Mouse (Mus musculus) mouse trophoblast stem cell (cell line): Measurements from ENCODE around the gene Gm3285.

ENCODE experiments used
- in situ Hi-C, 2 experiments: fragments of 300-500 bp; cut with MseI, MboI; formaldehyde crosslinking; loops; 2 replicates in 1 of 2; 3 replicates in 1 of 2; pipeline ENCODE4 v1.15.1; 2025

Gm3285 gene

DNA sequence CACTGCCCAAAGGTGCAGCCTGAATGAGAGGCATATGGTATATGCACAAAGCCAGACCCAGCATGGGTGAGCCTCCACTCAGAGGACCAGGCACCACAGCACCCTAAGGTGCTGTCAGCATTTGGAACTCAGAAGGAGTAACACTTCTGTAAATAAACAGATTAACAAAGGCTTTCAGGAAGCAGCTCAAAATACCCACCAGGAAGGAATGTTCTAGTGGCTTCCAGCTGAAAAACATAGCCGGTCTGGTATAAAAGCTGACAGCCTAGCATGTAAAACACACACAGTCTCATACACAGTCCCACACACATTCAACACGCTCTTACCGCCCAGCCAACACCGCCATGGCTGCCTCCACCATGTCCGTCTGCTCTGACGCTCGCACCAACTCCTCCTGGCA lies at the start of gene Gm3285:
Gene Gm3285 (plus strand): TSS at position 301 of the 400 bp plus-strand sequence.
- in situ Hi-C loops = no loop called here

DNA sequence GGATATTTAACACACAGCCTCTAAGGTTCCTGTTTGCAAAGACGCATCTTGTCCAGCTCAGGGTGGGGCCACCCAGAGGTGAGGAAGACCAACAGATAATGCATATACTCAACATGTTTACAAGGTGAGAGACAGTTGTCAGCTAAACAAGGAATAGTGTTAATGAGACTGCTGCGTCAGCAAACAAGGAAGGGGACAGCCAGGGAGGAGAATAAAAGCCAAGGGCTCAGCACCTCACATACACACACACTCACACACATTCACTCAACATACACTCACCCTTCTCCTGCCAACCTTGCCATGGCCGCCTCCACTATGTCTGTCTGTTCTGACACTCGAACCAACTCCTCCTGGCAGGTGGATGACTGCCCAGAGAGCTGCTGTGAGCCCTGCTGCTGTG lies 47.4 kb upstream of the Gm3285 start, which contains the start of gene Gm2696:
Gene Gm2696 (plus strand): TSS at position 301 of the 400 bp plus-strand sequence.
- in situ Hi-C loops = no loop called here

DNA sequence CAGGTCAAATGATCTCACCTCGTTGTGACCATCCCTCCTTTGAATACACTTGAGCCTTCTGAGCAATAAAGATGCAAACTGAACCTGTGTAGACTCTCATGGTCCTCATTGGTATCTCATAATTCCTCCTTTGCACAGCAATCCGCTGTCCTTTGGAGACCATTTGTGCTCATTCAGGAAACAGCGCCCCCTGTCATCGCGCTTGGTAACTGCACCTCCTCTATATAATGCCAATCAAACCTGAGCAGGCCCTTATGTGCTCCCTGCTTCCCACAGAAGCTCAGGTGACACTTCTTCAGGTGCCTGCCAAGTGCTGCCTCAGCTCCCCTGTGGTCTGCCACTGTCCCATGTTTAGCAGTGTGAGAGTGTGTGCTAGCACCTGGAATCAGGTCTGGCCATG lies 46.3 kb upstream of the Gm3285 start:
- in situ Hi-C loops = no loop called here

DNA sequence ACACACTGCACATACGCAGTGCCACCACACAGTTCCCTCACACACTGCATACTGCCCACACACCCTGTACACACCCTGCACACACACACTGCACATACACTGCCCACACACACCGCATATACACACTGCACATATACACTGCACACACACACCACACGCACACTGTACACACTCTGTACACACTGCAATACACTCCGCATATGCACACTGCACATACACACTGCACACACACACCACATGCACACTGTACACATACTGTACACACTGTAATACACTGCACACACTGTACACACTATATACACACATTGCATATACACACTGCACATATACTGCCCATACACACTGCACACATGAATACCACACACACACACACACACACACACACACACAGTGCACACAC lies 43.3 kb upstream of the Gm3285 start:
- in situ Hi-C loops = no loop called here

DNA sequence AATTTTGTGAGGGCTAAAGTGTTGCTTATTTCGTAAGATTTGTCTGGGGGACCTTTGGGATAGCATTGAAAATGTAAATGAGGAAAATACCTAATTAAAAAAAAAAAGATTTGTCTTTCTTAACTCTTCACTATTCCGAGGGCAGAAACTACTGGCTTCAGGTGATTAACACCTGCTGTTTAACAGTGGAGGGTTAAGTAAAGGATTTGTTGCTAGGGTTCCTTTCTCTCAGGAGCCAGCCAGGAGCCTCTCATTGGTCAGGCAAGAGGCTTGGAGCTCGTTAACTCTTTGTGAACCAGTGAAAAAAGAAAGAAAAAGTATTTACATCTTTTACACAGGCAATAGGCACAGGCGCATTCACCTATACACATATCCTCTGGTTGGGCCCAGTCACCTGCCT lies 42.6 kb upstream of the Gm3285 start:
- in situ Hi-C loops = no loop called here

DNA sequence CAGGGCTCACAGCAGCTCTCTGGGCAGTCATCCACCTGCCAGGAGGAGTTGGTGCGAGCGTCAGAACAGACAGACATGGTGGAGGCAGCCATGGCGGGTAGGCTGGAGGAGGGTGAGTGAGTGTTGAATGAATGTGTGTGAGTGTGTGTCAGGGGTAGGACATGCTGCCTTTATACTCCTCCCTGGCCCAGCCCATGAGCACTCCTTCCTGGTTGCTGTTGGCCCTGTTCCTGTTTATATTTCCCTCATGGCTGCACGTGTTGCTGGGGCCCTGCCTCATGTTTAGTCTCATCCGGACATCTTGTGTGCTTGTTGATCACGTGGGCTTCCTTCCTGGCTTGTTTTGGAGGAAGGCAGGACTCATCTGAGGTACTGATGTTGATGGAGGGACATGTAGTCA lies 34.8 kb upstream of the Gm3285 start, which contains the start of gene Krtap10-4:
Gene Krtap10-4 (minus strand): TSS at position 145 of the 400 bp plus-strand sequence.
- in situ Hi-C loops = no loop called here

DNA sequence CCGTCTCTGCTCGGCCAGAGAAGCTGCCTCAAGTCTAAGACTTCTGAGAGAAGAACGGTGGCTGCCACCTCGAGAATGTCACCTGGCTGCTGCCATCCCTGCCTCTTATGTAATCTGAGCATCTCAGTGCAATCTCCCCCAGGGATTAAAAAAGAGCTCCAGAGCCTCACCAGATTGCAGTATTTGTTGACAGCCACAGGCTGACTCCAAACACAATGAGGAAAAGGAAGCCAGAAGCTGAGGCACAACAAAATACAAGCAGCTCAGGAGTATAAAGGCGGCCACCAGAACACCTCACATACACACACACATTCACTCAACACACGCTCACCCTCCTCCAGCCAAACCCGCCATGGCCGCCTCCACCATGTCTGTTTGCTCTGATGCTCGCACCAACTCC lies 26.1 kb upstream of the Gm3285 start, which contains the start of gene Krtap10-10:
Gene Krtap10-10 (plus strand): TSS at position 301 of the 400 bp plus-strand sequence.
- in situ Hi-C loops = no loop called here

DNA sequence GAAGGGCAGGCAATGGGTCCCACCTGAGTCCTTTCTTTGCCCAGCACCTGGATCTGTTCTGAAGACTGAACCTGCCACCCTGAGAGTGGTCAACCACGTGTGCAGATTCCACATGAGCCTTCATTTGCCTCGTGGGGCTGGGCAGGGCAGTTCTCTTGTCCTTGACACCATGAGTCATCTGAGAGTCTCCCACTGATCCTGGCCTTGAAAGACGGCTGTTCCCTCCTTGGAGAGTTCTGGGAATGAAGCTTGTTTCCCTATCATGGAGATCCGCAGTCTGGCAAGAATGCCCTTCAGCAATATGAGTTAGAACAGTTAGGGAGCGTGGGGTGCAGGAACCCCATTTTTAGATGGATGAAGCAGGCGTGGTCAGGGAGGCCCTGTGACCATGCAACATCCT lies 22.8 kb upstream of the Gm3285 start:
- in situ Hi-C loops = no loop called here

DNA sequence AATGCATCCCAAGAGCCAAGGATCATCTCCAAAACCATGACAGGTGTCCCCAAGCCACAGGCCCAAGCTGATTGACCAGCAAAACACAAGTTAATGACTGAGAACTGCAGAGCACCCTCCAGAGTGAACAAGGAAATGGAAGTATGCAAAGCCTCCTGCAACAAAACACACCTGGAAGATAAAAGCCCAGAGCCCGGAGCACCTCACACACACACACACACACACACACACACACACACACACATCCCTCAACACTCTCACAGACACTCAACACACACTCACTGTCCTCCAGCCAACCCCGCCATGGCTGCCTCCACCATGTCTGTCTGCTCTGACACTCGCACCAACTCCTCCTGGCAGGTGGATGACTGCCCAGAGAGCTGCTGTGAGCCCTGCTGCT lies 15.3 kb upstream of the Gm3285 start, which contains the start of gene Gm36176:
Gene Gm36176 (plus strand): TSS at position 301 of the 400 bp plus-strand sequence.
- in situ Hi-C loops = no loop called here

DNA sequence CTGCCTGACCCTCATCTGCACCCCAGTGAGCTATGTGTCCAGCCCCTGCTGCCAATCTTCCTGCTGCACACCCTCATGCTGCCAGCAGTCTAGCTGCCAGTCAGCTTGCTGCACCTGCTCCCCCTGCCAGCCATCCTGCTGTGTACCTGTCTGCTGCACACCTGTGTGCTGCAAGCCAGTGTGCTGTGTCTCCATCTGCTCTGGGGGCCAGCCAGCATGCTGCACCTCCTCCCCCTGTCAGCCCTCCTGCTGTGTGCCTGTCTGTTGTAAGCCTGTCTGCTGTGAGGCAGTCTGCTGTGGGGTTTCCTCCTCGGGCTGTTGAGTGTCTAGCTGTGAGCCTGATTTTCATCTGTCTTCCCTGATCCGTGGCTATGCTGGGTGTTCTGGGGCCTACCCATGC lies 14.8 kb upstream of the Gm3285 start:
- in situ Hi-C loops = no loop called here

DNA sequence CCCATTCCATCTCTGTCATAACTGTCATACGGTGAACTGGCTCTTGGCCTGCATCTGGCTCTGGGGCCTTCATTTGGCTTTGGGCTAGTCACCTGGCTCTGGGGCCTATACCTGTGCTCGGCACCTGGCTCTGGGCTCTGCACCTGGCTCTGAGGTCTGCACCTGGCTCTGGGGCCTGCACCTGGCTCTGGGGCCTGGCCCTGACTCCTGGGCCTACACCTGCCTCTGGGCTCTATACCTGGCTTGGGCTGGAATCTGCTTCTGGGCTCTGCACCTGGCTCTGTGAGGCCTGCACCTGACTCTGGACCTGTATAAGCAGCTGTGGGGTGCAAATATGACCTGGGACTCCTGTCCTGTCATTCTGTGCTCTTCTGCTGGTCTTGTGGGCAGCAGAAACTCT lies 14.2 kb upstream of the Gm3285 start:
- in situ Hi-C loops = no loop called here

DNA sequence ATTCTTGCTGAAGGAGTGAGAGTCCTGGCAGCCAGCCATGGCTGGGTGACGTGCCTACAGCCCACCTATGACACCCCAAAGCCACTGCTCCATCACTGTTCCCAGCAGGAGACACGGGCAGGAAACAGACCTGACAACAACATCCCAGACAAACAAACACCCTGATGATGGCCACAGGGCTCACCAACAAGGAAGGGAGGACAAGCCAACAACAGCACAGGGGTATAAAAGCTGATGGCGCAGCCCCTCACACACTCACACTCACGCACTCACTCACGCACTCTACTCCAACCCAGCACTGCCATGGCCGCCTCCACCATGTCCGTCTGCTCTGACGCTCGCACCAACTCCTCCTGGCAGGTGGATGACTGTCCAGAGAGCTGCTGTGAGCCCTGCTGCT lies 9.2 kb upstream of the Gm3285 start, which contains the start of gene Gm10318:
Gene Gm10318 (plus strand): TSS at position 301 of the 400 bp plus-strand sequence.
- in situ Hi-C loops = no loop called here

DNA sequence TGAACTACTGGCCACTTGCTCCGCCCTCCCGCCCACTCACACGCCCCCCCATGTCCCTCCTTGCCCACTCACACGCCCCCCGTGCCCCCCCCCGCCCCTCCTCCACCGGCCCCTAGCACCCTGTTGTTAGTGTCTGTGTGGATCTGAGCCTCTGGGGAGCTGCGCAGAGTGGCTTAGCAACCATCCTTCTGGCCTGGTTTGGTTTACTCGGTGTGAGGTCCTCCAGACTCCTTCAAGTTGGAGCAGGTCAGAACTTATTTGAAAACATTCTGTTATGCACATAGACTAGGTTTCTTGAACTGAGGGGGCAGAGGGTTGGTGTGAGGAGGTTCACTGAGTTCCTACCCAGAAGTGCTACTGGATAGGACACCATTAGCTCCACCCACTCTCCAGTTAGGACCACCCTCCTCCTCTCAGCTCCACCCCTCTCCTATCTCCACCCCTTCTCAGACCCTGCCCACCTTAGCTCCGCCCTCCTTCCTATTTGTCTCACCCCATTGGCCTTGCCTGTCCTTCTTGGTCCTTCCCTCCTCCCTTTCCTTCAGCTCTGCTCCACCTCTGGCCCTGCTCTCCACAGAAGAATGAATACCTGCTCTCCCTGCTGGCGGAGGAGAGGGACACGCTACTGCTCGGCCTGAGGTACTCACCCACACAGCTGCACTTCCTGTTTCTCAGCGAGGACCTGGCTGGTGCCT lies 2.4 kb downstream of the Gm3285 start:
- in situ Hi-C loops = no loop called here

DNA sequence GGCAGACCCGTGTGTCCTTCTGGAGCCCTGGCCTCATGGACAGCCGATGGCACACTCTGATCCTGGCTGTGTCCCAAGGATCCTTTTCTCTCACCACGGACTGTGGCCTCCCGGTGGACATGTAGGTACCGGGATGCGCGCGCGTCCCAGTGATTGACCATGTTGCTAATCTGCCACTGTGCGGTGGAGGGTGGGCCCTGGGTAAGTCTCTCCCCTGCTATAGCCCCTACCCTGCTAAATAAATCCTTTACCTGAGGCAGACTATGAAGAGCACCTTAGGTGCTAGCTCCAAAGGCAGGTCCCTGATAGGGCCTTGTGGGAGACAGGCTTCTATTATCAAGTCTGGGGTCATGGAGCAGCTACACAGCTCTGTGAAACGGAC lies 3.0 kb downstream of the Gm3285 start:
- in situ Hi-C loops = no loop called here

DNA sequence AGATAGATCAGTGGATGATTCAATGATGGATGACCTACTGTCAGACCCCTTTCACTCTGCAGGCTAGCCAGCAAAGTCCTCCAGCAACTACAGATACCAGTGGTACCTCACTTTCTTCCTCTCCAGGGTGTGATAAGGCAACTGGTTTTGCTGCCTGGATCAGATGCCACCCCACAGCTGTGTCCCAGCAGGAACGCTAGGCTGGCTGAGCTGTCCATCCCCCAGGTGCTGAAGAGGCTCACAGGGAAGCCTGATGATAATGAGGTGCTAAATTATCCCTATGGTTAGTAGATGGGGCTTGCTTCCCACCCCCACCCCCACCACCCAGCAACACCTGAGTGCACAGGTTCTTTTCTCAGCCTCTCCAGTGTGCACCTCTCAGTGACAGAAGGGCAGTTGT lies 5.8 kb downstream of the Gm3285 start:
- in situ Hi-C loops = no loop called here

DNA sequence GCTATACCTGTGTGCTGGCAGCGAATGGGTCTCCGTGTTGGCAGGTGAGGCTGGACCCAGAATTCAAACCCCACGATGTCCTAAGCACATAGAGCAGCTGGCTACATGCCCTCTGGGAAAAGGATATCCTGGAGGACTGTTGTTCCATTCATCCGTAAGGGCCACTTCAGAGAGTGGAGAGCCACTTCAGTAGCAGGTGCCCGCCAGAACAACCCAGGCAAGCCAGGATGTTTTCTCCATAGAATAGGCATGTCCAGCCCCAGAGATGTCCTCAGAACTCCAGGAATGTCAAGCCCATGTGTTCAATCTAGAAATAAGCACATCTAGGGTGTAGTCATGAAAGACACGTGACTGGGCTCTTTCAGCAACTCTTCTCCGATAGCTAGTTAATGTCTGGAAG lies 7.9 kb downstream of the Gm3285 start:
- in situ Hi-C loops = no loop called here

DNA sequence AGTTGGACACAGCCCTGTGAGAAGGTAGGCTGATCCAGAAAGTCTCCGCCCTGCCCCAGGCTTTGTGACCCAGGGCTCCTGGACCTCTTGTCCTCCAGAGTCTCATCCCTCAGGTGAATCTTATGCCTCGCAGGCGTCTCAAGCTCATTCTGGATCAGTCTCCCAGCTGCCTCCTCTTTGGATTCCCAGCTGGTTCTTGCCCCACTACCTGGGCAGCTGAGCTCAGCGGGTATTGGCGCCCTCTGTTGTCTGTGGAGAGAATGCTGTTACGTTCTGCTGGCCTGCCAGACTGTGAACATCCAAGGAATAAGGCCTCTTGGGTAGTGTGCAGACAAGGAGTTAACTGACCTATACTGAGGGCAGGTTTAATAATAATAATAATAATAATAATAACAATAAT lies 17.2 kb downstream of the Gm3285 start:
- in situ Hi-C loops = no loop called here

DNA sequence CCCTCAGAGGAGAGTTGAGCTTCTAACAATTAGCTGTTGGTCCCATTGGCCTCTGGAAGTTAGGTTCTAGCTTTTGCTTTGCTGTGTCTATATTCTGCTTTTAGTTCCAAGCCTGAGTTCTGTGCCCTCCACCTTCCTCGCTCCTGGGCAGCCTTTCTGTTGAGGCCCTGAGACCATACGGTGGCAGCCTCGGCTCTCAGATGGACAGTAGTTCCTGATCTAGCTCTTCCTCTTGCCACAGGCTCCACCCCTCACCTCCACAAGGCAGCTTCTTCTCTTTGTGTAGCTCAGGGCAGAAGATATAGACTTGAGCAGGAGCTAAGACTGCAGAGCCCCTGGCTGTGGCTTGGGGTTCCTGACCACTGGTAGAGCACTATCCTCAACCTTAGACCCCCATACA lies 18.5 kb downstream of the Gm3285 start:
- in situ Hi-C loops = no loop called here

DNA sequence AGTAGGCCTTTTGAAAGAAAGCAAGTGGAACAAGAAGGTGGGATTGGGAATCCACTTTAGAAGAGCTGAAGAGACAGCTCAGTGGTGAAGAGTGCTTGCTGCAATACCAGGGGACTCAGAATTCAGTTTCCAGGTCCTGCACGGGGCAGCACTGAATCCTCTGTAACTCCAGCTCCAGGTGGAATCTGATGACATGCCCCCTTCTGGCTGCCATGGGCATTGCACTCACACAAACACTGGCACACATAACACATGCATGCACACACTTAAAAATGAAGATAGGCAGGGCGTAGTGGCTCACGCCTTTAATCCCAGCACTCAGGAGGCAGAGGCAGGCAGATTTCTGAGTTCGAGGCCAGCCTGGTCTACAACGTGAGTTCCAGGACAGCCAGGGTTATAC lies 20.8 kb downstream of the Gm3285 start:
- in situ Hi-C loops = no loop called here

DNA sequence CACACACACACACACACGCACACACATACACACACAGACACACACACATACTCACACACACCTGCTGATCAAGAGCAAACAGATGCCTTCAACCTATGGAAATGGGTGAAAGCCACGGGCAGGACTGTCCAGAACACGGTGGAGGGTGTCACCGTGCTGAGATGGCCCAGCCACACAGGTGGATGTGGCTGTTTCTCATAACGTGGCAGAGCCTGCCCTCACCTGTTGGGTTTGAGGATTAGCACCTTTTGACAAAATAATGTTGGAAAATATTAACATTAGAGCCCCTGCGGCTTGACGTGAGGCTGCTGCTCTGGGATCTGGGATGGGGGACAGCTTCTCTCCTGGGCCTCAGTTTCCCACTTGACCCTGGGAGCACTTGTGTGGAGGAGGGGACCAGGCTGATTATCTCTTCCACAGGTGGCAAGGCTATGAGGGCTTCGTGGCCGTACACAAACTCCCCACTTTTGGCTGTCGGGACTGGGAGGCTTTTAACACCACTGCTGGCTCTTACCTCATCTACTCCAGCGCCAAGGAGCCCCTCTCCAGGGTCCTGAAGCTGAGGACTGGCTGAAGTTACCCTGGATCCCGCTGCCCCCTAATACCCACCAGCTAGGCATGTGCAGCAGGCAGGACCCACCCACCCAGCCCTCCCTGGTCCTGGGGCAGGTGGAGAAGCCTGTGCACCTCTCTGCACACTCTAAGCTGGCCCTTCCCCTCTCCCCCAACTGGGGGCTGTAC lies 24.4 kb downstream of the Gm3285 start:
- in situ Hi-C loops = no loop called here

DNA sequence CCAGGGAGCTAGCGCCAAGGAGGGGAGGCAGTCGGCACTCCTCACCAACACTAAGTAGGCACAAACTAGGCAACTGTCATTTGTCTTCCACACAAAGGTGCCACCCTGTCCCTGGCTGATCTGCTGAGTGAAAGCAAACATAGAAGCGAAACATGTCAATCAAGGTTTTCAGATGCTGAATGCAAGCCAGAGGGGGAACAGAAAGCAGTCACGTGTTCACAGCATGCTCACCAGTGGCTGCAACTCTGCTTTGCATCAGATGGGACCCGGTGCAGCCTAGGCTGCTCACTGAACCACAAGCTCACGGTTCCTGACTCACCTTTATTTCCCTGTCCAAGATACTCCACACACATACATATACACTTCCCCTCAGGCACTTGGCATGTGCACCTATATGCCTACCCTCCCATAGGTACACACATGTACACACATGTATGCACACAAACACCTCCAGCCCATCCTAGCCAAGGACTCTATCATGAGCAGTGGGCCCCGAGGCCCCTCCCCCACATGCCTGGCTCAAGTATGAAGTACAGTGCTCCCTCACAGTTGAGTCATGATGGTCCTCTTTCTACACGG lies 29.3 kb downstream of the Gm3285 start:
- in situ Hi-C loops = no loop called here

DNA sequence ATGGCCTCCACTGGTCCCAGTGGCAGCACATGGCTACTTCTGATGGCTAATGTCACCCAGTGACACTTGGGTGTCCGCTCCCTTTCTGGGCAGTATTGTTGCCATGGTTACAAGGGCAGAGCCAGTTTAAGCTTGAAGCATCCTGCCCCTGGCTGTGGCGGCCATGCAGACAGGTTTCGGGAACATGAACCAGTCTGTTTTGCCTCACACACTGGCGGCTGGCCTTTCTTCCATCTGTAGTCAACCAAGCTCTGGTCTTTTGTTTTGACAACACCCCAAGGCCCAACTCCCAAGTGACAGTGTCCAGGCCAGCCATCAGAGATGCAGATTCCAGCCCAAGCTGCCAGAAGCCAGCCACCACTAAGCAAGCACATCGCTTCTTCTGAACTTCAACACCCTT lies 33.8 kb downstream of the Gm3285 start:
- in situ Hi-C loops = no loop called here

DNA sequence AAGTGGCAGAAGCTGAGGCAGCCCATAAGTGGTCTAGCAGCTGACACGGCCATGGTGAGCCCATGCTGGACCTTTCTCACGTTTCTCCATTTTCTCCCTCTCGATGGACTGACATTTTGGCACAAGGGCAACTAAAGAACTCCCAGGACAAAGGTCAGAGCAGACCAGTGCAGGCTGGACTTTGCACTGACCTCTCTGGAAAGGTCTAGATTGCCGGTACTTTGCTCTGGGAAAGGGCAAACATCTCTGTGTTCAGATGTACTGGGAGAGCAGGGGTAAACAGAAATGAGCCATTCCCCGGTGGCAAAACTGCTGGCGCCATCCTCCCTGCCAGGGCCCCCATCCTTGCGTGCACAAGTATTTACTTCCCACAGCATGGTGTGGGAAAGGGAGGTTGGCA lies 38.4 kb downstream of the Gm3285 start:
- in situ Hi-C loops = no loop called here
